Mouse (Mus musculus) C2C12 (cell line): Measurements from ENCODE around the gene Asb18. TPM values are rescaled to one million over a fixed set of nuclear protein-coding genes. Genes with fewer than 3 reads are reported as not detected.

ENCODE experiments used
- H3K27me3 ChIP-seq: one replicate; pipeline ENCODE4 v1.6.1; 2011; ENCODE audit not compliant: control insufficient read depth, insufficient read depth, insufficient read length
- H3K36me3 ChIP-seq: one replicate; pipeline ENCODE4 v1.6.1; 2011; ENCODE audit not compliant: control insufficient read depth, insufficient read depth
- H3K4me3 ChIP-seq: one replicate; pipeline ENCODE4 v1.5.1; 2011; ENCODE audit warnings: mild to moderate bottlenecking, control low read depth; ENCODE audit not compliant: poor library complexity, insufficient read depth, severe bottlenecking
- H3K79me2 ChIP-seq: one replicate; pipeline ENCODE4 v1.6.1; 2011; ENCODE audit not compliant: control insufficient read depth, insufficient read depth
- H3K79me3 ChIP-seq: one replicate; pipeline ENCODE4 v1.6.1; 2011; ENCODE audit warnings: low read depth, control low read depth
- H3ac ChIP-seq: one replicate; pipeline ENCODE3; 2011; ENCODE audit warnings: low read depth; ENCODE audit not compliant: control insufficient read depth, insufficient read length
- CEBPB ChIP-seq: IDR thresholded peaks from one replicate; pipeline ENCODE4 v1.6.1; 2011; ENCODE audit warnings: low read depth, mild to moderate bottlenecking, control low read depth, moderate library complexity
- CTCF ChIP-seq: IDR thresholded peaks from one replicate; pipeline ENCODE4 v1.5.1; 2011; ENCODE audit not compliant: control insufficient read depth, insufficient read depth, insufficient read length
- FOSL1 ChIP-seq: IDR thresholded peaks from one replicate; pipeline ENCODE4 v1.8.0; 2011; ENCODE audit warnings: mild to moderate bottlenecking, low read length; ENCODE audit not compliant: poor library complexity, insufficient read depth, severe bottlenecking
- MAX ChIP-seq: IDR thresholded peaks from one replicate; pipeline ENCODE4 v1.6.1; 2011; ENCODE audit warnings: mild to moderate bottlenecking, control low read depth
- MYOD1 ChIP-seq: IDR thresholded peaks from one replicate; pipeline ENCODE4 v1.6.1; 2011; ENCODE audit warnings: low read depth; ENCODE audit not compliant: control insufficient read depth, insufficient read length
- MYOG ChIP-seq: IDR thresholded peaks from one replicate; pipeline ENCODE4 v1.6.1; 2011; ENCODE audit not compliant: control insufficient read depth, insufficient read length; ENCODE audit errors: extremely low read depth
- USF1 ChIP-seq: IDR thresholded peaks from one replicate; pipeline ENCODE4 v1.6.1; 2011; ENCODE audit warnings: low read depth, mild to moderate bottlenecking, control low read depth, moderate library complexity
- polyA plus RNA-seq: library from polyadenylated mRNA; unstranded; fragments of >200 nt; fragmentation: generic; extraction: Trizol; gene quantifications from one replicate; pipeline ENCODE4 v1.2.1, GENCODE M21; 2012; ENCODE audit warnings: missing spikeins

Asb18 gene
- polyA plus RNA-seq, 1 experiment: not detected

DNA sequence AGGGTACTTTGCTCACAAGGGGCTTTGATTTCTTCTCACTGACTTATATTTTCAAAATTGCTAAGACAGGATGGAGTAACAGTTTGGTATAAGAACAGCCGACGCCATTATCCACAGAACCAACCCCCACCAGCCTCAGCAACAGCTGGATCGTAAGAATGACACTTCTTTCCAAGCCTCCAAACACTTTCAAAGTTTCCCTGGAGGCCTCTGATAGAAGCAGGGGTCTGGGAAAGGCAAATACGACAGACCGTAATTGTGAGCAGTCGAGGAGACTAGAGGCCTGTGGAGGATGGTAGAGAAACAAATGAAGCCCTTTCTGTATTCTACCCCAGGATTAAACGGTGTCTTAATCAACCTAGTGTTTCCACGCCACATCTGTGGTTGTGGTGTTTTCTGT lies 42.6 kb downstream of the Asb18 start:
- peaks cover 42% of the 10 kb centered on the region for H3K27me3 ChIP-seq
- no peak for TF ChIP-seq USF1
- no peak for TF ChIP-seq CTCF
- no peak for TF ChIP-seq MAX
- no peak for TF ChIP-seq MYOG
- TF ChIP-seq MYOD1: no peak
- TF ChIP-seq FOSL1: no peak
- TF ChIP-seq CEBPB: no peak

GRCm38 (mm10) chr1:89969714-89970110 lies 44.8 kb downstream of the Asb18 start:
- Histone ChIP-seq H3K79me3 (no peaks in the 10 kb centered on the region), H3K79me2 (no peaks in the 10 kb centered on the region), H3ac (no peak overlapping the region), H3K27me3 (peaks cover 43% of the 10 kb centered on the region), H3K36me3 (no peaks in the 10 kb centered on the region), H3K4me3 (no peak overlapping the region)
- TF ChIP-seq CTCF (no peak), FOSL1 (no peak), MAX (no peak)

More for the DNA sequence above, 42.6 kb downstream of the Asb18 start:
- Histone ChIP-seq H3K4me3 (no peak overlapping the region), H3K79me3 (no peaks in the 10 kb centered on the region), H3K79me2 (no peaks in the 10 kb centered on the region), H3ac (no peak overlapping the region), H3K36me3 (no peaks in the 10 kb centered on the region)

GRCm38 (mm10) chr1:89969072-89969713 lies 45.3 kb downstream of the Asb18 start:
- Histone ChIP-seq H3K79me3 (no peaks in the 10 kb centered on the region), H3ac (no peak overlapping the region), H3K36me3 (no peaks in the 10 kb centered on the region), H3K27me3 (peaks cover 49% of the 10 kb centered on the region), H3K79me2 (no peaks in the 10 kb centered on the region), H3K4me3 (no peak overlapping the region)
- TF ChIP-seq MYOD1 (no peak), FOSL1 (no peak), CEBPB (no peak), MAX (no peak), USF1 (no peak), MYOG (no peak), CTCF (no peak)

GRCm38 (mm10) chr1:89968111-89968851 lies 46.2 kb downstream of the Asb18 start:
- no peaks in the 10 kb centered on the region for H3K79me3 ChIP-seq
- H3K27me3 ChIP-seq: peaks cover 49% of the 10 kb centered on the region
- no peaks in the 10 kb centered on the region for H3K36me3 ChIP-seq
- TF ChIP-seq CTCF (no peak), USF1 (no peak), MYOD1 (no peak)
- no peak overlapping the region for H3ac ChIP-seq
- H3K79me2 ChIP-seq: no peaks in the 10 kb centered on the region
- no peak overlapping the region for H3K4me3 ChIP-seq

GRCm38 (mm10) chr1:89967585-89967984 lies 46.9 kb downstream of the Asb18 start:
- Histone ChIP-seq H3K27me3 (peaks cover 49% of the 10 kb centered on the region), H3K79me3 (no peaks in the 10 kb centered on the region), H3K79me2 (no peaks in the 10 kb centered on the region), H3K36me3 (no peaks in the 10 kb centered on the region), H3ac (no peak overlapping the region), H3K4me3 (no peak overlapping the region)
- TF ChIP-seq CEBPB: no peak
- no peak for TF ChIP-seq MYOD1
- no peak for TF ChIP-seq MYOG
- TF ChIP-seq MAX: no peak
- no peak for TF ChIP-seq USF1
- TF ChIP-seq CTCF: no peak
- no peak for TF ChIP-seq FOSL1
